Mouse (Mus musculus) left cerebral cortex, postnatal 10 days (tissue): Measurements from ENCODE around the gene Rtn2. TPM values are rescaled to one million over a fixed set of nuclear protein-coding genes. Genes with fewer than 3 reads are reported as not detected.
A peak's percentile ranks its signal among the peaks of the same experiment; 100 is the strongest.

ENCODE experiments used
- DNase-seq, 2 experiments: peaks; one replicate each; pipeline ENCODE4 v3.0.0; 2021 to 2022; ENCODE audit warnings: low spot score in 2 of 2, mixed read lengths in 1 of 2; ENCODE audit errors: extremely low spot score in 1 of 2
- intact Hi-C: fragments of 180-260 bp; cut with DNase I; formaldehyde crosslinking; loops from one replicate; pipeline ENCODE4 v1.15.1; 2025
- total RNA-seq, 2 experiments: library from RNA; stranded (reverse); gene quantifications; 2 replicates each; pipeline ENCODE4 v1.2.3; 2021

Rtn2 gene
- 100 to 1,000 TPM; 145 to 151 TPM for total RNA-seq

DNA sequence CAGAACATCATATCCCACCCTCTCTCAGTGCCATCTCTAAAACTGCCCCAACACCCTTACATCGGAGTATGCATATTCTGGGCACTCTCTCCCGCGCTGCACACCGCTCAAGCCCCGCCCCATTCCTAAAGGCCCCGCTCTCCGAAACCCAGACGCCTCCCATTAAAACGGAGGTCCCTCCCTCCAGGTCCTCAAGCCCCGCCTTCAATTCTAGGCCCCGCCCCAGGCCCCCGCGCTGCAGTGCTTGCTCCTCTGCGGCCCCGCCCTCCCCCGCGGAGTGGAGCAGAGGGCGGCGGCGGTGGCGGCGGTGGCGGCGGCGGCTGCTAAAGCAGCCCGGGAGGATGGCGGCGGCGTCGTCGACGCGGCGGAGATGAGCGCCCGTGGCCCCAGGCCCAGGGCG lies at the start of gene Rtn2:
Gene Rtn2, plus strand, starts transcription at position 240 of the 400 bp plus-strand sequence.
- intact Hi-C loops, result loop anchor here (5.0 kb wide), 1 partner anchor 45 kb away; no protein-coding TSS in a partner anchor
- peak; percentile 77 to 88 for DNase-seq

DNA sequence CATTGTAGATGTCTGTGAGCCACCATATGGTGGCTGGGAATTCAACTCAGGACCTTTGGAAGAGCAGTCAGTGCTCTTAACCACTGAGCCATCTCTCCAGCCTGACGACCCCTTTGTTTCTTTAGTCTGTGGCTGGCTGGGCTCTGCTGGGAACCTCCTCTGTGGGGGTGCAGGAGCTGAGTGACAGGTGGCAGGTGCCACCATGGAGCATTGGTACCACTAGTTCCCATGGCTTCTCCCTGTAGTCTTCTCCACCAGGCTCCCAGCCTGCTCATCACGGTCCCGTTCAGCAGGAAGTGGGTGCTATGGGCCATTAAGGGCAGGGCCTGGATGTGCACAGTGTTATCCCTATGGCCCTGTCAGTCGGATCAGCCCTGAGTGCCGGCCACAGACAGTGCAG lies 47.8 kb upstream of the Rtn2 start:
- no peak for DNase-seq
- intact Hi-C loops, result loop anchor here (5.0 kb wide), 2 partner anchors 48 to 108 kb away; partner anchors contain the start of genes Ercc1, Ppm1n and Rtn2

DNA sequence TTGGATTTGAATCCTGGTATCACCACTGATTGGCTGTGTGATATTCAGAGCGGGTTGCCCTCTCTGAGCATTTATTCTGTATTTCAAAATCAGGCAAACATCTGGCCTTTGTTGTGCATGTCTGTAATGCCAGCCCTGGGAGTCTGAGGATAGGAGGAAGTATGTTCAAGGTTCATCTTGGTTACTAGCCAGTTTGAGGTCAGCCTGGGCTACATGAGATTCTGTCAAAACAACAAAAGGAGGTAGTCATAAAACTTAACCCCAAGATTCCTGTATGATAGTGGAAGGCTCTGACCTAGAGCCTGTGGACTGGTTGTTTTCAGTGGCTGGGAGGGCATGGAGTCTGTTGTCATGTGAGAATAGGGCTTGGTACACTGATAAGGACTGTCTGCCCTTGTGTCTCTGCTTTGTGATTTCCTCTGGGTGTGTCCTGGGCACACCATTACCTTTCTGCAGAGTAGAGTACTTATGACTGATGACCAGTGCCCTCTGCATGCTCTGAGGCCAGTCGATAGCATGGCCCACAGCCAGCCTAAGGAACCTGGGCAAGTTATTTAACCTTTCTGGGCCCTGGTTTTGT lies 47.2 kb upstream of the Rtn2 start:
- DNase-seq, result no peak
- intact Hi-C loops, result loop anchor here (5.0 kb wide), 2 partner anchors 47 to 107 kb away; partner anchors contain the start of genes Ercc1, Ppm1n and Rtn2

DNA sequence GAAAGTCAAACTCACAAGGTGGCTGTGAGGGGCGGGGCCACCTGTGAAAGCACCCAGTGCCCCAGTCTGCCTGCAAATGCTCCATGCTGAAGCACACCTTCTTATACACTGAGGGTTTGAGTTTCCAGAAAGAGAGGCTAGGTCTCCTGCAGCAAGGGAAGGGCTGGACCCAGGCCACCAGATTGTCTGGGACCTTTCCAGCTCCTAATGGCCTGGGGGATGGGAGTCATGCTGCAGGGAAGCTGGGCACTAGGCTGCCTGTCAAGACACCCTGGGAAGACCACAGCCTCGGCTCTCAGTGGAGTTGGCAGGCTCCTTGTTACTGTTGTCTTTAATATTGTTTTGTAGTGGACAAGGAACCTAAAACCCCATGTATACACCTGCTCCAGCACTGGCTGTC lies 46.0 kb upstream of the Rtn2 start:
- peak in 1 of 2 experiments; percentile 30 for DNase-seq
- intact Hi-C loops, result loop anchor here (5.0 kb wide), 2 partner anchors 46 to 106 kb away; partner anchors contain the start of genes Ercc1, Ppm1n and Rtn2

DNA sequence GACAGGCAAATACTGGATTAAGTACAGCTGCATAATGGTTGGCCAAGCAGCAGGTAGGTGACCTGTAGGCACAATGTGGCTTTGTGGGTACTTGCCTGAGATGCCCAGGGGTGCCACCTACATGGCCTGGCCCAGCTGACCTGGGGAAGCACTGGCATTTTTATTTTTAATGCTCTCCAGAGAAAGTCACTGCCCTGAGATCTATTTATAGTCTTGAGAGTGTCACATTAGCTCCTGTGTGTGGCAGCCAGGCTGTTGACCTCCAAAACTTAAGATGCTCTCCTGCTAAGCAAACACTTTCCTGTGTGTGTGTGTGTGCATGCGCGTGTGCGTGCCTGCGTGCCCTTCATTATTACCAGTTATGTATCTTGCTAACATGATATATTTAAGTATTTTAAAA lies 44.1 kb upstream of the Rtn2 start:
- intact Hi-C loops, result loop anchor here (5.0 kb wide), 2 partner anchors 44 to 104 kb away; partner anchors contain the start of genes Ercc1, Ppm1n and Rtn2
- DNase-seq, result no peak

DNA sequence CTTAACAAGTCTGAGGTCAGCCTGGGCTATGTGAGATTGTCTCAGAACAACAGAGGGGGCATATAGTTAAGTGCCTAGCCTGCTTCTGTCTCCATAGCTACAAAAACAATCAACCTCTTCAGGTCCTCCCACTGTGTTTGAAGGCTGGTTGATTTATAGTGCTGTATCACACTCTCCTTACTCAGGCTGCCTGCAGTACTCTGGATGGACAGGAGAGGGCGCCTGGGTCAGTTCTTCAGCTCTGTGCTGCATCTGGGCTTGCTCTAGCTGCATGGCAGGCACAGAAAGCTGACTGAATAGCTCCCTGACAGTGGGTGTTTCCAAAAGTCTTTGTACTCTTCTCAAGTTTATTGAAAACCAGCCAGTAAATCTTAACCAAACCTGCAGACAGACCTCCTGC lies 43.0 kb upstream of the Rtn2 start:
- intact Hi-C loops, result loop anchor here (5.0 kb wide), 2 partner anchors 43 to 103 kb away; partner anchors contain the start of genes Ercc1, Ppm1n and Rtn2
- DNase-seq, result peak; percentile 88 to 89

DNA sequence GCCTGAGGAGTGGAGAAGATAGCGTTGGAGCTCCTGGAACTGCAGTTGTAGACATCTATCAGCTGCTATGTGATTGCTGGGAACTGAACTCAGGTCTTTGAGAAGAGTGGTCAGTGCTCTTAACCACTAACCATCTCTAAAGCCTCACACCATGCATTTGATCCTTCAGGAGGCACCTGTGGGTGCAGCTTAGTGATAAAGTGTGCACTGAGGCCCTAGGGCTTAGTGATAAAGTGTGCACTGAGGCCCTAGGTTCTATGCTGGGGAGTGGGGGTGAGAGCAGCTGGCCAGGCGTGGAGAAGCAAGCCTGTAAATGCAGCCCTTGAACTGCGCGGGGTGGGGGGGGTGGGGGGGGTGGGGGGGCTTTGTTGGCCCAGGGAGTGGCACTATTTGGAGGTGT lies 42.4 kb upstream of the Rtn2 start:
- no peak for DNase-seq
- intact Hi-C loops, result loop anchor here (5.0 kb wide), 2 partner anchors 42 to 102 kb away; partner anchors contain the start of genes Ercc1, Ppm1n and Rtn2

DNA sequence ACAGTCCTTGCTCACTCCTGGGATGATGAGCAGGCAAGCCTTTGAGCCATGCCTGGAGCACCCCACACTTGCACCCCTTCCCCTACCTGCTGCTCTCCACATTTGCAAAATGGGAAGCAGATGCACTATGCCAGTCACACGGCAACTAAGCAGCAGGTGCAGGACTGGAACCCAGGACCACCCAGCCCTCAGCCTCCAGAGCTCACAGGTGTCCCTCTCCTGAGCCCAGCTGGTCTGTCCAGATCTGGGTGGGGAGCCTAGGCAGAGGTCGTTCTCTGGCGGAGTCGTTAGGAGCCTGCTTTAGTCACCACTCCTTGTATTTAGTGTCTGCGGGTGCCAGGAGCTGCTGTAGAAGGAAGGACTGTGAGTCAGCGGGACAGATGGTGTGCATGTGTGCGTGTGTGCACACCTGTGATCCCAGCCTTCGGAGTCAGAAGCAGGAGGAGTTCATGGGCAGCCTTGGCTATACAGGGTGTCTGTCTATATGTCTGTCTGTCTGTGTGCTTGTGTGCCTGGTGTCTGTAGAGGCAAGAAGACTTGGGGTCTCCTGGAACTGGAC lies 41.4 kb upstream of the Rtn2 start:
- intact Hi-C loops, result no loop called here
- DNase-seq, result no peak

DNA sequence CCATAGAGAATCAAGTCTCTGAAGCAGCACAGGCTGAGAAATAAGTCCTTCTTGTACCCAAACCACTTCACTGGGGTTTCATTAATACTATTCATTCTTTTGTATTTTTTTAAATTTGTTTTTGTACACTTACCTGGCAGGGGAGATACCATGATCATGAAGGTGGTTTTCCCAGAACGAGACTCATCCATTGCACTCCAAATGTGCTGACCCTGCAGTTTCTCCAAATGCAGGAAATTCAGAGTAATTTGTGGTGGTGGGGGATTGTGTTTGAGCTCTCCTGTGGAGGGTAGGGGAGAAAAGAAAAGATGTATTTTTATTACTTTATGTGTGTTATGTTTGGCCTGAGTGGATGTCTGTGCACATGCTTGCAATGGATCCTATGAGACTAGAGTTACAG lies 40.4 kb upstream of the Rtn2 start:
- intact Hi-C loops, result no loop called here
- no peak for DNase-seq

DNA sequence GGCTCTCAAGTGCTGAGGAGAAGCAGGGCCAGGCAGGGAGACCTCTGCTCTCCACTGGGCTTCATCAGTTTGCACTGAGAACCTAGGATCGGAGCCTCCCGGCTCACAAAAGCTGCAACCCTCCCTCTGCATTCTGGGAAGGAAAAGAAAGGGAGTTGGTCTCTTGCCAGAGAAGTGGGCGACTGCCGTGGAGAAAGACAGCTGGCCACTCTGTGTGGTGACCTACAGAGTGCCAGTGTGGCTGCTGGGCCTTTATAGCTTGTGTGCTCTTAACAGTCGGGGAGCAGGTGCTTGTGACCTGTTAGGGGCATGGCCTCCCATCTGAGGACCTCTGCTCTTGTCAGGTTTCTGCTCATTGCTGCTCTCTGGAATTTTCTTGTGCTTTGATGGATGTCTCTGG lies 38.6 kb upstream of the Rtn2 start:
- peak in 1 of 2 experiments; percentile 53 for DNase-seq
- intact Hi-C loops, result no loop called here

DNA sequence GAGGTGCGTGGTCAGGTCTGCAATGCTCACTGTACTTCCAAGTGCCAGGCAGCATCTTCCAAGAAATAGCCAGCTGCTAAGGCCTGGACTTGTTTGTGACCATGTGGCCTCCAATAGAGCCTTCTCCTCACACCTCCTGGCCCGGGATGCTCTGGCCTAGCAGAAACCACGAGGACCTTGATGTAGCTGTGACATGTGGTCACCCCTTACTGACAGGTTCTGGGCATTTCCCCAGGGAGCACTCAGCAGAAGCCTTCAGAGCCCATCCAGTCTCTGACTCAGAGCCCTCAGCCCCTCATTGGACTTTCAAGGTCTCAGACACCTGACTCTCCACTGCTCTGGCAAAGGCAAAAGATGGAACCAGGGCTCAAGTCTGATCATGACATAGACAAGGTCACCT lies 37.3 kb upstream of the Rtn2 start:
- DNase-seq, result no peak

DNA sequence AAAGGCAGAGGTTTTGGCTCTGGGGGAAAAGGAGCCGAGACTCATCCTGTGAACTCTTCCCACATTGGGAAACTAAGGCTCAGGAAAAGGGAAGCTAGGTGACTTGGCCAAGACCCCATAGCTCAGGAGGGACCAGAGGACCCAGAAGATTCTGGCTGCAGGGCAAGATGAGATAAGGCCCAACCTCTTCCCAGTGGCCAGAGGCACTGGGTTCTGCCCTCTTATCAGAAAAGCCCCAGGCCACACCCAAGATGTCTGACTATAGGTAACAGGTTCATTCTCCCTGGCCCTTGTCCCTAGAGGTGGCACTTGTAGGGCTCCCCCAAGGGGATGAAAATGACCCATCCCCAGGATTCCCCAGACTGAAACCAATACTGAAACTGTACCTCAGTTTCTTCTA lies 35.6 kb upstream of the Rtn2 start:
- intact Hi-C loops, result no loop called here

More for the DNA sequence above, 37.3 kb upstream of the Rtn2 start:
- intact Hi-C loops, result no loop called here

DNA sequence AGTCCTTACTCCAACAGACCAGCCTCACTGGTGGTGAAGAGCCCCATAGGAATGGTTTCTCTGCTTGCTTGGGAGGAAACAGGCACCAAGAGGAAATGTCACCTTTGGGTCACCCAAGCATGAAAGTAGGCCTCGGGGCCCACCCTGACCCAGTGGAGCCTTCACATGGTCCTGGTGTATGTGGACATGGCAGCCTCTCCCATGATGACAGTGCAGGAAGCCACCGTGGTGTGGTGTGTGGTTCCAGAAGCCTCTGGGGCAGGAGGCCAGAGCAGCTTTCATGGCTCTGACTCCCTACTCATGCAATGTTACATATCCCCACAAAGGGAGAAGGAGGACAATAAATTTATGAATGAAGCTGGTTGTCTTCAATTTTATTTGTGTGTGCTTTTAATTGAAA lies 34.9 kb upstream of the Rtn2 start:
- no peak for DNase-seq
- intact Hi-C loops, result no loop called here

More for the DNA sequence above, 35.6 kb upstream of the Rtn2 start:
- no peak for DNase-seq

DNA sequence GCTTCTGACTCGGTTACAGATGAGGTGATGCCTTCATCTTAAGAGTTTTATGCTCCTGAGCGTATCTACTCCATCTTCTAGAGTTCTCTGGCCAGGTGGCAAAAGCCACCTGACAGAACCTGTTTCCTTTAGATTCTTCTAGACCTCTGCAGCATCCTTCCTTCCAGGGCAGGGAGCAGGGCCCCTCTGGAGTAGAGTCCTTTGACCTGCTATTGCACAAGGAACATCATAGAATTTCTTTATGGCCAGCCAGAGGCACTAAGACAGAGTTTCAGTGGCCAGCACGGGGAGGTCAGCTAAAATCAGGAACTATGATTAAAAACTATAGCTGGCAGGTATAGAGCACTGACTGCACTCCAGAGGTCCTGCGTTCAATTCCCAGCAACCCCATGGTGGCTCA lies 30.3 kb upstream of the Rtn2 start:
- no peak for DNase-seq
- intact Hi-C loops, result no loop called here

DNA sequence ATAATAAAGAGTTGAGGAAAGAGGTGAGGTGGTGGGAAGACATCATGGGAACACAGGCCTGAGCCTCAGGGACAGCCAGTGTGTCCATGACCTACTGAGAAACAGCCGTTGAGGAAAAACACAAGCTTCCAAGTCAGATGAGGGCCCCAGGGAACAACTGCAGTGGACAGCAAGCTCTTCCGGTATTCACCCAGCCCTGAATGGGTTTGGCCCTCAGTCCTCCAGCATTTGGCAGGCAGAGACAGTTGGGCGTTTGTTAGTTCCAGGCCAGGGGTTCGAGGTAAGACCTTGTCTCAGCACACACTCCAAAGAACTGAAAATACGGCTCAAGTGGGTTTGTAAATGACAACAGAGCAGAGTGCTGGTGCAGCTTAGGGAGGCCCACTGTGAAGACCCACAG lies 29.0 kb upstream of the Rtn2 start:
- DNase-seq, result no peak
- intact Hi-C loops, result no loop called here

DNA sequence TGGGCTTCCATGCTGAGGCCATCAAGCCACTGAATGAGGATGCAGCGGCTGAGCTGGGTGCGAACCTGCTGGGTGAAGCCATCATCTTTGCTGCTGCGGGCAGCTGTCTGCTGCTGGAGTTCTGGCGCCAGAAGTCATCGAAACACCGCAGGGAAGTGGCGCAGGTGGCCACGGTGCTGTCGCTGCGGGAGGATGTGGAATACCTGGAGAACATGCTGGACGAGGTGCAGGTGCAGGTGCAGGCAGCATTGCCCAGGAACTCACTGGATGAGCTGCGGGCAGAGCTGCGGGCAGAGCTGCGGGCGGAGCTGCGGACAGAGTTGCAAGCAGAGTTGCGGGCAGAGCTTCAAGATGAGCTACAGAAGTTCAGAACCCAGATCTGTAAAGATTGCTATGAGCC lies 27.0 kb upstream of the Rtn2 start:
- DNase-seq, result no peak
- intact Hi-C loops, result no loop called here

DNA sequence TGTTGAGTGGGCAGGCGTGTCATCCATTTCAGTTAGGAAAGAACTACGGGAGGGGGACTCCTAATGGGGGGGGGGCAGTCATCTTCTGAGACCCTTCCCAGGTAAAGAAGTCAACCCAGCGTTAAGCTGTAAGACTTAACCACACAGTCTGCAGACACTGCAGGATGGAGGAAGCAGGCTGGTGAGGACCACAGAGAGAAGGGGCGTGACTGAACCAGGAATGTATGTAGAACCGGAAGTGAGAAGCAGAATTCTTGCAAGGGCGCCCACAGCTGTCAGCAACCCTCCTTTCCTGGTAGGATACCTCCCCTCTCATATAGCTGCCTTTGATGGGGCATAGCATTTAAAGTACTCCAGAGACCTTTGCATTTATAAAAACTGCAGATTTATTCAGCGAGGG lies 25.9 kb upstream of the Rtn2 start:
- no peak for DNase-seq
- intact Hi-C loops, result no loop called here

DNA sequence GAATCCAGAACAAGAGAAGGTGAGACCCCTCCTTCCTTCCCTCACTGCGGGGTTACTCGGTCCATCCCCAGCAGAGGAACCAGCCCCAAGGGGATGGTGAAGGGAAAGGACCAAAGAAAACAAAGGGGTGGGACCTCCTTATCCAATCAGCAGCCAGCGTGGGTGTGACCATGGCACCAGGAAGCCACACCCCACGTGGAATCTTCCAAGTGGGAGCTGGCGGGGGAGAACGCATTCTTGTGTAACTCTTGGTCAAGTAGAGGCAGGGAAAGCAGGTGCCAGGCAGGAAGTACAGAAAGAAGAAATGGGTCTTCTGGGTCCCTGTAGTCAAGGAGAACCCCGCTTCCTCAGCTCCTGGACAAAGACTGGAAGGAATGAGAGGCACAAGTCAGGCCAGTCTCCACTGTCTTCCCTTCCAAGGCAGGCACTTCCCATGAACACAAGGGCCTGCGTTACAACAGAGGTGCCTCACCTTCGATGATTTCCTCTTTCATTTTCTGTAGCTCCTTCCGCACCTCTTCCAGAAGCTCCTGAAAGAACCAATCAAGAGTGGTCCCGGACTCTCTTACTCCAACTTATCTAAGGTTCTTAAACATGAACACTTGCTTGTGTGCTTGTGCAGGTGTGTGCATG lies 24.9 kb upstream of the Rtn2 start:
- peak in 1 of 2 experiments; percentile 86 for DNase-seq
- intact Hi-C loops, result no loop called here

DNA sequence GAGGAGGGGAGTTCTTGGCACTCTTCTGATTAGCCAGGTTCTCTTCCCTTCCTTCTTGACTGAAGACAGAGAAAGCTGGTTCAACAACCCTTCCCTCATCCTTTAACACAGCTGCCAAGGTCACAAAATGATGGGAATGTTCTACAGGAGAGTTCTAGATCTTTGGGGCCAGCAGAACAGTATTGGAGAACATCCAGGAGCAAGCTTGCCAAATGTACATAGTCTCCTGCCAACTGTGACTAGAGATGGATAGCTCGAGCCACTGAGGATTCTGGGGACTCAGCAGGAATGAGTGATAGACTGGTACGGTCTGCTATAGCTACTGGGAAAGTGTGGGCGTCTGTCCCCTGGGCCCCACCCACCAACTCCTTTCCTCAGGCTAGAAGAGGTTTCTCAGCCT lies 24.1 kb upstream of the Rtn2 start:
- DNase-seq, result no peak
- intact Hi-C loops, result no loop called here

DNA sequence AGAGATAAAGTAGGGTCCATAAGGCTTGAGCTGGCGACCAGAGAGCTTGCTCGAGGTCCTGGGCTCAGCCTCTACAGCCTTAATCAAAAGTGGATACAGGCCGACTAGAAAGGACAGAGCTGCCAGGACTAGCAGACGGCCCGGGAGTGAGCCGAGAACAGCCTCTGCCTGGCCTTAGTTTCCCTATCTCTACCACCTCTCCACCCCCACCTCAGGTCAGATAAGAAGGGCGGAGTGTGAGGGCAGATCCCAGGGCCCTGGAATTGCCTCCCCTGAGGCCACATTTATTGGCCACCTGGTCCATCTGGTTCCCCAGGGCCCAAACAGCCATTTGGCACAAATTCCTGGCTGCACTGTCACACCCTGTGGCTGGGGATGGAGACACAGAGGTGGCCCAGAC lies 17.3 kb upstream of the Rtn2 start:
- intact Hi-C loops, result no loop called here

More for the DNA sequence above, 17.3 kb upstream of the Rtn2 start:
- DNase-seq, result no peak
